Mouse (Mus musculus) ES-E14 (cell line): ENCODE results near the gene Insm1.

Source experiments
- CHD2 ChIP-seq: IDR thresholded peaks from 2 replicates; pipeline ENCODE4 v1.6.1; 2014; ENCODE audit warnings: mild to moderate bottlenecking, low read depth, low read length, inconsistent platforms
- HCFC1 ChIP-seq: IDR thresholded peaks from 2 replicates; pipeline ENCODE4 v1.6.1; 2012; ENCODE audit warnings: low read length, inconsistent platforms, borderline replicate concordance; ENCODE audit not compliant: insufficient read depth
- MAFK ChIP-seq: IDR thresholded peaks from 2 replicates; pipeline ENCODE4 v1.6.1; 2014; ENCODE audit warnings: mild to moderate bottlenecking, low read depth, low read length, inconsistent platforms; ENCODE audit not compliant: insufficient read depth
- ZC3H11A ChIP-seq: IDR thresholded peaks from 2 replicates; pipeline ENCODE4 v1.6.1; 2012; ENCODE audit warnings: low read depth, mild to moderate bottlenecking, inconsistent platforms, low read length, borderline replicate concordance
- ZNF384 ChIP-seq: IDR thresholded peaks from 2 replicates; pipeline ENCODE4 v1.6.1; 2012; ENCODE audit warnings: low read depth, low read length, inconsistent platforms

GRCm38 (mm10) chr2:146247576-146247975 lies 25.9 kb downstream of the Insm1 start:
- TF ChIP-seq ZC3H11A: no peak
- TF ChIP-seq MAFK: no peak
- no peak for TF ChIP-seq ZNF384
- TF ChIP-seq CHD2: no peak
- TF ChIP-seq HCFC1: no peak
